Mouse (Mus musculus) skeletal muscle tissue, adult 2 months (tissue): ENCODE data around the gene Hoxa1.

ENCODE experiments used
- DNase-seq: peaks from one replicate; pipeline ENCODE4 v3.0.0-alpha.2; 2012; ENCODE audit warnings: low read depth, low spot score

Gene Hoxa1

GRCm38 (mm10) chr6:52159164-52159761 lies 1.1 kb upstream of the Hoxa1 start:
- peak; percentile 25 for DNase-seq

- no peak for DNase-seq
Measured at GRCm38 (mm10) chr6:52157466-52158275, 446 bp downstream of the Hoxa1 start.

GRCm38 (mm10) chr6:52156551-52157200 lies 1.4 kb downstream of the Hoxa1 start:
- no peak for DNase-seq

- DNase-seq, result no peak
Measured at GRCm38 (mm10) chr6:52155471-52155870, 2.6 kb downstream of the Hoxa1 start.

GRCm38 (mm10) chr6:52154044-52154443 lies 4.1 kb downstream of the Hoxa1 start:
- no peak for DNase-seq

GRCm38 (mm10) chr6:52153270-52153669 lies 4.8 kb downstream of the Hoxa1 start:
- DNase-seq, result no peak

- no peak for DNase-seq
Measured at GRCm38 (mm10) chr6:52152226-52153193, 5.6 kb downstream of the Hoxa1 start.

GRCm38 (mm10) chr6:52151571-52151970 lies 6.5 kb downstream of the Hoxa1 start:
- no peak for DNase-seq

GRCm38 (mm10) chr6:52150401-52150966 lies 7.6 kb downstream of the Hoxa1 start:
- no peak for DNase-seq

GRCm38 (mm10) chr6:52139115-52139514 lies 19.0 kb downstream of the Hoxa1 start:
- no peak for DNase-seq

- no peak for DNase-seq
Measured at GRCm38 (mm10) chr6:52138576-52138975, 19.5 kb downstream of the Hoxa1 start.

GRCm38 (mm10) chr6:52137841-52138535 lies 20.1 kb downstream of the Hoxa1 start:
- DNase-seq, result no peak

- no peak for DNase-seq
Measured at GRCm38 (mm10) chr6:52123673-52124072, 34.4 kb downstream of the Hoxa1 start.

GRCm38 (mm10) chr6:52121173-52121572 lies 36.9 kb downstream of the Hoxa1 start:
- no peak for DNase-seq

- no peak for DNase-seq
Measured at GRCm38 (mm10) chr6:52118903-52119635, 39.0 kb downstream of the Hoxa1 start.

- no peak for DNase-seq
Measured at GRCm38 (mm10) chr6:52115899-52116298, 42.2 kb downstream of the Hoxa1 start.

- DNase-seq, result no peak
Measured at GRCm38 (mm10) chr6:52111846-52112245, 46.3 kb downstream of the Hoxa1 start.

GRCm38 (mm10) chr6:52107400-52107799 lies 50.7 kb downstream of the Hoxa1 start:
- no peak for DNase-seq

- DNase-seq, result no peak
Measured at GRCm38 (mm10) chr6:52106716-52107115, 51.4 kb downstream of the Hoxa1 start.

- no peak for DNase-seq
Measured at GRCm38 (mm10) chr6:52106178-52106577, 51.9 kb downstream of the Hoxa1 start.
